Mouse (Mus musculus): ENCODE measurements around the gene Gm17542.

GRCm38 (mm10) chr10:58679298-58679697 lies 38.7 kb downstream of the Gm17542 start:
- TF ChIP-seq CTCF (IDR thresholded peaks at IDR 0.05; ENCODE audit: extremely low read depth, insufficient read depth, low read length), result no peak
- TF ChIP-seq POLR2A (IDR thresholded peaks at IDR 0.05; ENCODE audit: extremely low read depth, insufficient read depth, low read length), result no peak
